Mouse (Mus musculus) midbrain, embryonic 14.5 days (tissue): Measurements from ENCODE around the gene Plet1. TPM values are rescaled to one million over a fixed set of nuclear protein-coding genes. Genes with fewer than 3 reads are reported as not detected.

Experiments used
- ATAC-seq: fragments of 200-750 bp; cut with Nextera tagmentation; 2 replicates; pipeline ENCODE4 v1.8.0; 2017; ENCODE audit warnings: moderate number of reproducible peaks, moderate library complexity; ENCODE audit not compliant: low FRiP score, low TSS enrichment
- DNase-seq: peaks from one replicate; pipeline ENCODE4 v3.0.0-alpha.2; 2015
- H3K27ac ChIP-seq: fragments of 300-500 bp; sonication (generic); replicated peaks from 2 replicates; pipeline ENCODE4 v1.5.1; 2014; ENCODE audit warnings: mild to moderate bottlenecking, low read depth, low read length, moderate library complexity
- H3K27me3 ChIP-seq: fragments of 300-500 bp; sonication (generic); 2 replicates; pipeline ENCODE4 v1.6.1; 2014; ENCODE audit warnings: low read length, control low read depth, mixed read lengths; ENCODE audit not compliant: control insufficient read depth, insufficient read depth
- H3K36me3 ChIP-seq: fragments of 300-500 bp; sonication (generic); 2 replicates; pipeline ENCODE4 v1.6.1; 2014; ENCODE audit warnings: low read length, control low read depth; ENCODE audit not compliant: control insufficient read depth, insufficient read depth
- H3K4me1 ChIP-seq: fragments of 300-500 bp; sonication (generic); 2 replicates; pipeline ENCODE4 v1.6.1; 2014; ENCODE audit warnings: mild to moderate bottlenecking, antibody characterized with exemption, low read length, control low read depth; ENCODE audit not compliant: control insufficient read depth, insufficient read depth
- H3K4me2 ChIP-seq: fragments of 300-500 bp; sonication (generic); 2 replicates; pipeline ENCODE4 v1.6.1; 2014; ENCODE audit warnings: mild to moderate bottlenecking, low read length, moderate library complexity
- H3K4me3 ChIP-seq: fragments of 300-500 bp; sonication (generic); replicated peaks from 2 replicates; pipeline ENCODE4 v1.5.1; 2014; ENCODE audit warnings: low read depth, low read length
- H3K9ac ChIP-seq: fragments of 300-500 bp; sonication (generic); replicated peaks from 2 replicates; pipeline ENCODE4 v1.6.1; 2014; ENCODE audit warnings: mild to moderate bottlenecking, low read length, moderate library complexity
- H3K9me3 ChIP-seq: fragments of 300-500 bp; sonication (generic); 2 replicates; pipeline ENCODE4 v1.6.1; 2016; ENCODE audit warnings: low read length, control low read depth, mixed read lengths; ENCODE audit not compliant: control insufficient read depth
- WGBS: fragments of 180-500 bp; shearing (Covaris S2); extraction: QIAGEN DNeasy Blood & Tissue Kit; methylation state at CpG from one replicate; pipeline ENCODE4 v1.1.7; 2014; 5-methylcytosine and 5-hydroxymethylcytosine counted together
- polyA plus RNA-seq: library from polyadenylated mRNA; unstranded; fragments of >200 nt; fragmentation: Nextera tagmentation; extraction: Ambion mirVana; gene quantifications from 2 replicates; pipeline ENCODE4 v1.2.1, GENCODE M21; 2014

The Plet1 gene
- polyA plus RNA-seq, 1 experiment from 2014 or later, result 0.39 TPM

DNA sequence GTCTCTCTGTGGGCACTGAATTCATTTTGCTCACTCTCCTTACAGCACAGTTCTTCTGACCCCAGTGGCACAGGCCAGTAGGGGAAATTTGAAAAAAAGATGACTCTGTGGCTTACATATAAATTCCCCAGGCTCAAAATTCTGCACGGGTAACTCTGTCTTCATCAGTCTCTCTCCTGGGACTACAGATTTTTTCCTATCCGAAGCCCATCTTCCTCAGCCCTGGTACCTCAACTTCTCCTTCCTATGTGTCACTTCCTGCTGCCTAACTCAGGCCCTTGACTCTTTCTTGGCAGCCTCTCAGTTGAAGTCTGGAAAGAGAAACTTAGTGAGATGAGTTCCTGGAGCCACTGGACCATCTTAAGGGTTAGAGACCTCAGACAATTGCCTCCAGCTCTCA, 59.2 kb downstream of the Plet1 start:
- Histone ChIP-seq H3K36me3 (no peaks in the 10 kb centered on the region), H3K27me3 (no peaks in the 10 kb centered on the region), H3K9me3 (no peaks in the 10 kb centered on the region), H3K4me3 (no peak overlapping the region), H3K4me1 (peaks cover 8% of the 10 kb centered on the region), H3K9ac (no peak overlapping the region), H3K27ac (0 out of 2 replicates have a peak overlapping the region, but pooled peaks have one; percentile 91), H3K4me2 (no peak overlapping the region)
- 78% methylated on average over 2 of the region's 2 CpGs for WGBS
- ATAC-seq, result no peak
- no peak for DNase-seq

DNA sequence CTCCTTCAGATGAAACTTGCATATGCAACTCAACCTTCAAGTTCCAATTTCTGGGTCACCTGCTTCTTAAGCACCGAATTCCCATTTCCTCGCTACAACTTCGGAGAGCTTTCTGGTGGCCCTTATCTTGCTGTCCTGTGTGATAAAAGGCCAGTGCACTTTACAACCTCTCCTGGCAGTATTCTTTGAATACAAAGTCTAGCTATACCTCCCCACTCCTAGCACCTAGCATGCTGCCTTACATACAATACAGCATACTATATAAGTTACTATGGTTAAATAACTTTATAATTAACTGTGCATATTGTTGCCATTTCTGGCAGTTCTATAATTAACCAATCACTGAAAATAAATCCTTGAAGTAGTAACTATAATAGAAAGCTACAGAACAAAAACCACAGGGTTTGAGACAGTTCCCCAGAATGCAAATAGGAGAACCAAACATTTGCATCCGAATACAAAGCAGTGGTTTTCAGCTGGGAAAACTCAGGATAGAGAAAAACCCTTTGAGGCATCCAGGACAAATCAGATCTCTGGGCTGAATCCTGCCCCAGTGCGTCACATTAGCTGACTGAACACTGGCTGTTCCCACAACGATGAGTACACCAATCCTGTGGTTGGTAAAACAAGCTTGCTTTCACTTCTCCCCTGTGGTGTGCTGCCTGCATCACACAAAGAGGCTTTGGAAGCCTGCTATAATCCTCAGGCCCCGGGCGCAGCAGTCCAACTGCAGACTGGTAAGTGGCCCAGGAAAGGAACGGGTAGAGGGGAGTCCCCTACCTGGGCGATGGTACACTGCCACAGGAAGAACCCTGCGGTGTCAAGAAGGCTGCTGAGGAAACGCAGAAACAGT, 60.1 kb downstream of the Plet1 start, which contains the start of gene Il18:
Gene Il18 (plus strand): TSS at position 587 of the 853 bp plus-strand sequence.
- Histone ChIP-seq H3K4me1 (peaks cover 8% of the 10 kb centered on the region), H3K4me3 (peak within 1 kb of the TSS; percentile 20), H3K27ac (peak within 1 kb of the TSS; percentile 91), H3K9ac (peak within 1 kb of the TSS; percentile 42), H3K9me3 (no peaks in the 10 kb centered on the region), H3K36me3 (no peaks in the 10 kb centered on the region), H3K4me2 (peak within 1 kb of the TSS; percentile 50), H3K27me3 (no peaks in the 10 kb centered on the region)
- WGBS, result 17% methylated on average over 12 of the region's 12 CpGs
- ATAC-seq (peak; percentile 95), DNase-seq (peak; percentile 89)

DNA sequence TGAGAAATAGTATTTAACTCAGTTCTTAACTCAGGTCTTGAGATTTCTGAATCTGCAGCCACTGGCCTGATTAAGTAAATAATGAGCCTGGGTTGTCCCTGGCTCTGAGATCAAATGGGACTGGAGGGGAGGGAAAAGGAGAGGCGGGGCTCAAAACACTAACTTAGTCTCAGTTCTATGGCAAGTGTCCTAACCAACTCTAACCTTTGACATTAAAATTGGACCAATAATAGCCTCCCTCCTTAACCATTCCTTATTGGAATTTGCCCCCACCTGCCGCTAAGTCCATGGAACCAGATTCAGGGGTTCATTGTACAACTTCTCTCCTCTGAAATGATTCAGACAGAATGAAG, 60.7 kb downstream of the Plet1 start, which contains the start of gene Bco2:
Gene Bco2 (minus strand): TSS at position 88 of the 353 bp plus-strand sequence.
- no peaks in the 10 kb centered on the region for H3K27me3 ChIP-seq
- ATAC-seq, result peak; percentile 63; the same call in 1 of the 2 replicates

More for the DNA sequence above, 60.7 kb downstream of the Plet1 start, which contains the start of gene Bco2:
- Histone ChIP-seq H3K4me3 (peak within 1 kb of the TSS; percentile 20), H3K27ac (peak within 1 kb of the TSS; percentile 91), H3K4me1 (peaks cover 8% of the 10 kb centered on the region), H3K4me2 (peak within 1 kb of the TSS; percentile 50), H3K9ac (peak within 1 kb of the TSS; percentile 42), H3K36me3 (no peaks in the 10 kb centered on the region), H3K9me3 (no peaks in the 10 kb centered on the region)
- 10% methylated on average over 2 of the region's 2 CpGs for WGBS
- DNase-seq, result no peak

Other genes starting within 250 kb of the Plet1 start
- gene Rpl10-ps3, start 149.6 kb upstream of the Plet1 start, polyA plus RNA-seq, result 164 and 169 TPM in 2 replicates
- gene Pts, start 34.2 kb downstream of the Plet1 start, polyA plus RNA-seq, result 118 and 122 TPM in 2 replicates
- gene Il18, start 60.3 kb downstream of the Plet1 start, polyA plus RNA-seq, result 21.7 and 23.1 TPM in 2 replicates
- gene Bco2, start 60.7 kb downstream of the Plet1 start, polyA plus RNA-seq, result 0.20 and 0.23 TPM in 2 replicates
- gene Tex12, start 66.8 kb downstream of the Plet1 start, polyA plus RNA-seq, result 0.22 and 0.33 TPM in 2 replicates
- gene Sdhd, start 109.3 kb downstream of the Plet1 start, polyA plus RNA-seq, result 234 and 235 TPM in 2 replicates
- gene Timm8b, start 109.4 kb downstream of the Plet1 start, polyA plus RNA-seq, result 396 and 508 TPM in 2 replicates
- gene Pih1d2, start 122.8 kb downstream of the Plet1 start, polyA plus RNA-seq, result 2.9 and 4.9 TPM in 2 replicates
- 24.2 and 25.6 TPM in 2 replicates for gene Nkapd1, start 122.9 kb downstream of the Plet1 start, polyA plus RNA-seq
- 48.6 and 54.9 TPM in 2 replicates for gene Dlat, start 165.3 kb downstream of the Plet1 start, polyA plus RNA-seq
- 31.5 and 35.1 TPM in 2 replicates for gene Dixdc1, start 245.0 kb downstream of the Plet1 start, polyA plus RNA-seq